Mouse (Mus musculus) myocyte (in vitro differentiated cells): ENCODE measurements at regions not wholly inside any gene's neighbourhood (a gene's known extent, or its start where the extent isn't known, plus 50 kb on each side); places are given as distances from the start of the nearest gene placed in this dataset.

Experiments
- CEBPB ChIP-seq: IDR thresholded peaks from 2 replicates; pipeline ENCODE4 v1.6.1; 2011; ENCODE audit warnings: mild to moderate bottlenecking, moderate library complexity; ENCODE audit not compliant: poor library complexity, insufficient read depth, severe bottlenecking
- E2F4 ChIP-seq: IDR thresholded peaks from one replicate; pipeline ENCODE4 v1.6.1; 2011; ENCODE audit warnings: mild to moderate bottlenecking, control low read depth, moderate library complexity; ENCODE audit not compliant: insufficient read depth
- MAX ChIP-seq: IDR thresholded peaks from one replicate; pipeline ENCODE4 v1.6.1; 2011; ENCODE audit warnings: low read depth, mild to moderate bottlenecking, control low read depth
- MYOD1 ChIP-seq, 3 experiments: IDR thresholded peaks; one replicate each; pipeline ENCODE4 v1.6.1; 2011; ENCODE audit warnings: control low read depth in 2 of 3, low read depth in 2 of 3, mild to moderate bottlenecking in 2 of 3, moderate library complexity in 1 of 3; ENCODE audit not compliant: insufficient read length in 2 of 3, control insufficient read depth in 1 of 3
- MYOG ChIP-seq, 3 experiments: IDR thresholded peaks; one replicate each; pipeline ENCODE4 v1.6.1; 2011; ENCODE audit warnings: control low read depth in 2 of 3, low read depth in 2 of 3, mild to moderate bottlenecking in 2 of 3; ENCODE audit not compliant: insufficient read length in 2 of 3, control insufficient read depth in 1 of 3, insufficient read depth in 1 of 3
- POLR2A ChIP-seq: IDR thresholded peaks from one replicate; pipeline ENCODE4 v1.6.1; 2011; ENCODE audit warnings: low read depth, mild to moderate bottlenecking, control low read depth, moderate library complexity; ENCODE audit not compliant: insufficient read length
- POLR2AphosphoS2 ChIP-seq: IDR thresholded peaks from one replicate; pipeline ENCODE4 v1.6.1; 2011; ENCODE audit warnings: low read depth, control low read depth; ENCODE audit not compliant: insufficient read length
- REST ChIP-seq: IDR thresholded peaks from one replicate; pipeline ENCODE4 v1.6.1; 2011; ENCODE audit warnings: mild to moderate bottlenecking, control low read depth, moderate library complexity; ENCODE audit not compliant: insufficient read depth, insufficient read length
- SRF ChIP-seq: IDR thresholded peaks from one replicate; pipeline ENCODE4 v1.6.1; 2011; ENCODE audit warnings: low read depth; ENCODE audit not compliant: control insufficient read depth, insufficient read length
- TCF12 ChIP-seq: IDR thresholded peaks from one replicate; pipeline ENCODE4 v1.6.1; 2011; ENCODE audit warnings: mild to moderate bottlenecking, control low read depth; ENCODE audit not compliant: poor library complexity, insufficient read depth, severe bottlenecking
- TCF3 ChIP-seq: IDR thresholded peaks from one replicate; pipeline ENCODE4 v1.6.1; 2011; ENCODE audit warnings: low read depth, control low read depth; ENCODE audit not compliant: insufficient read length
- USF1 ChIP-seq: IDR thresholded peaks from one replicate; pipeline ENCODE4 v1.6.1; 2011; ENCODE audit warnings: low read depth, mild to moderate bottlenecking, control low read depth, moderate library complexity

DNA sequence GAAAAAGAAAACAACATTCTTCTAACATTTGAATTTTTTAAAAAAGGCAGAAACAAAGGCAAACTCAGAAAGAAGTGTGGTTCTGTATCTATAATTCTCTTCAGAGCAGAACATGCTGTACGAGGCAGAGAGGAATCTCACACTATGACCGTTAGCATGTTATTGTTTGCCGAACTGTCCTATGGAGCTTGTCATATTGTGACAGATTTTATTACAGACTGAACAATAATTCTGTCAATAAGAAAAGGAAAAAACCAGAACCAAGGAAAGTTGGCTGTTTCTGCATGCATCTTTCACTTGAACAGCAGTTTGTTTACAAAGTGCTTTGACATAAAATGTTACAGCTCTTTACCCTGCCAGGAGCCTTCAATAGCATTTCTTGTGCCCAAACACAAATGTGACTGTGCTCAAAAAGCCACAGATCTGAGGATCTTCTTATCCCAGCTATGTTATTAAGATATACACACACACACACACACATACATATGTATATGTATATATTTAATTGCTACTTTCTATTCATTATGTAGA is 267.1 kb downstream of the Kif2b start:
- TF ChIP-seq MYOD1 (IDR thresholded peaks at IDR 0.05; ENCODE audit: control insufficient read depth in 1 of 3, insufficient read length in 2 of 3, low read depth in 2 of 3) (no peak), E2F4 (no peak), POLR2A (no peak), USF1 (no peak), TCF12 (no peak), REST (no peak), CEBPB (no peak), MAX (no peak), POLR2AphosphoS2 (no peak), TCF3 (no peak), SRF (no peak), MYOG (IDR thresholded peaks at IDR 0.05; ENCODE audit: control insufficient read depth in 1 of 3, insufficient read depth in 1 of 3, insufficient read length in 2 of 3, low read depth in 2 of 3) (no peak)
